Mouse (Mus musculus): ENCODE data around the gene Borcs6. TPM values are rescaled to one million over a fixed set of nuclear protein-coding genes. Genes with fewer than 3 reads are reported as not detected.

Gene Borcs6
- polyA plus RNA-seq, 1 experiment = 14.3 TPM

DNA sequence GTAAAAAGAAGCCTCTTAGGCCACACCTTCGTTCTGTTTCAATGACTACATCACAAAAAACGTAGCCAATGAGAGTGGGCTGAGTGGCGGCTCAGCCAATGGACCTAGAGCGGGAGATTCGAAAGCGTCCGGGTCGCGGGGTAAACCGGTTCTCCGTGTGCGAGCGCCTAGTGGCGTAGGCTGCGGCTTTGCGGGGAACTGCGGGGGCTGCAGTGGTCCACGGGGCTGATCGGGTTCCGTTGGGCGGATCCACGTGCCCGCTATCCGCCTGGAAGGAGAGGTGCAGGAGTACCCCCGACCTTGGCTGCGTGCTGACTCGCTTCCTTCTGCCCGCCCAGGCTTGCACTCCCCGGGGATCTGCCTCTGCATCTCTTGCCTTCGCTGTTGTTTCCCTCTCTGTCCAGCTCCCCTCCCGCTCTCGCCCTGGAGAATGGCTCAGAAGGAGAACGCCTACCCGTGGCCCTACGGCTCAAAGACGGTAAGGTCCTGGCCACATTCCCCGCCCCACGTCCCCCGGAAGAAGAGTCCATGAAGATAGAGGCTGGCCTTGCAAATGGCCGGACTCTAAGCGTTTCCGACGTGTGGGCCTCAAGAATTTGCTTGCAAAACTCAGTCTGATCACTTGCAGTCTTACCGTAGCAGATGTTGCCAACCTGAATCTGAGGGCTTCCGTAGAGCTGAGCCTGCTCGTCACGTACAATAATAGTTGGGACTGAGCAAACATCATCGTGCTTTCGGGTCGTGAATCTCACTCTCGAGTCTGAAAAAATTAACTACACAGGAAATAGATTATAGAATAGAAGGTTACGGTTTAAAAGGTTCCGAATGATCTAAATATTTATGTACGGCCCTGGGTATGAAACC is 13.8 kb upstream of the Borcs6 start, which contains the start of gene Aurkb:
TSS of gene Aurkb (plus strand) at position 117 of the 864 bp plus-strand sequence.
- Histone ChIP-seq H3K36me3 (ENCODE audit: control insufficient read depth, insufficient read depth) (peaks cover 34% of the 10 kb centered on the region), H3K79me2 (ENCODE audit: control insufficient read depth, insufficient read depth) (peaks cover 52% of the 10 kb centered on the region), H3K79me3 (ENCODE audit: low read depth) (peaks cover 46% of the 10 kb centered on the region), H3K27me3 (ENCODE audit: control insufficient read depth, insufficient read depth, insufficient read length) (no peaks in the 10 kb centered on the region), H3ac (ENCODE audit: control insufficient read depth, insufficient read length, low read depth) (peak within 1 kb of the TSS; percentile 83), H3K4me3 (ENCODE audit: insufficient read depth, poor library complexity, severe bottlenecking) (peak within 1 kb of the TSS; percentile 88)
- TF ChIP-seq MYOG (IDR thresholded peaks at IDR 0.05; ENCODE audit: control insufficient read depth, extremely low read depth, insufficient read length) (no peak), MAX (IDR thresholded peaks at IDR 0.05) (peak; percentile 84)

- Histone ChIP-seq H3K79me2 (ENCODE audit: control insufficient read depth, insufficient read depth) (peaks cover 57% of the 10 kb centered on the region), H3K79me3 (ENCODE audit: low read depth) (peaks cover 46% of the 10 kb centered on the region), H3K36me3 (ENCODE audit: control insufficient read depth, insufficient read depth) (peaks cover 40% of the 10 kb centered on the region), H3K4me3 (ENCODE audit: insufficient read depth, poor library complexity, severe bottlenecking) (peak overlapping the region; percentile 88), H3K27me3 (ENCODE audit: control insufficient read depth, insufficient read depth, insufficient read length) (no peaks in the 10 kb centered on the region), H3ac (ENCODE audit: control insufficient read depth, insufficient read length, low read depth) (peak overlapping the region; percentile 65)
- TF ChIP-seq CEBPB (IDR thresholded peaks at IDR 0.05; ENCODE audit: low read depth) = no peak
- no peak for TF ChIP-seq MYOG (IDR thresholded peaks at IDR 0.05; ENCODE audit: control insufficient read depth, extremely low read depth, insufficient read length)
- TF ChIP-seq USF1 (IDR thresholded peaks at IDR 0.05; ENCODE audit: low read depth) = no peak
- TF ChIP-seq FOSL1 (IDR thresholded peaks at IDR 0.05; ENCODE audit: insufficient read depth, low read length, poor library complexity, severe bottlenecking) = no peak
- no peak for TF ChIP-seq CTCF (IDR thresholded peaks at IDR 0.05; ENCODE audit: control insufficient read depth, insufficient read depth, insufficient read length)
- no peak for TF ChIP-seq MYOD1 (IDR thresholded peaks at IDR 0.05; ENCODE audit: control insufficient read depth, insufficient read length, low read depth)
- TF ChIP-seq MAX (IDR thresholded peaks at IDR 0.05) = no peak
Measured at GRCm38 (mm10) chr11:69046395-69046774, 13.1 kb upstream of the Borcs6 start.

- TF ChIP-seq MYOD1 (IDR thresholded peaks at IDR 0.05; ENCODE audit: control insufficient read depth, insufficient read length, low read depth) = no peak
- no peak for TF ChIP-seq USF1 (IDR thresholded peaks at IDR 0.05; ENCODE audit: low read depth)
- no peak for TF ChIP-seq CEBPB (IDR thresholded peaks at IDR 0.05; ENCODE audit: low read depth)
- no peak for TF ChIP-seq MAX (IDR thresholded peaks at IDR 0.05)
- TF ChIP-seq MYOG (IDR thresholded peaks at IDR 0.05; ENCODE audit: control insufficient read depth, extremely low read depth, insufficient read length) = no peak
- no peak for TF ChIP-seq FOSL1 (IDR thresholded peaks at IDR 0.05; ENCODE audit: insufficient read depth, low read length, poor library complexity, severe bottlenecking)
- no peak for TF ChIP-seq CTCF (IDR thresholded peaks at IDR 0.05; ENCODE audit: control insufficient read depth, insufficient read depth, insufficient read length)
- H3K79me2 ChIP-seq (ENCODE audit: control insufficient read depth, insufficient read depth) = peaks cover 62% of the 10 kb centered on the region
- H3ac ChIP-seq (ENCODE audit: control insufficient read depth, insufficient read length, low read depth) = no peak overlapping the region
- peaks cover 48% of the 10 kb centered on the region for H3K36me3 ChIP-seq (ENCODE audit: control insufficient read depth, insufficient read depth)
- peaks cover 50% of the 10 kb centered on the region for H3K79me3 ChIP-seq (ENCODE audit: low read depth)
- H3K27me3 ChIP-seq (ENCODE audit: control insufficient read depth, insufficient read depth, insufficient read length) = no peaks in the 10 kb centered on the region
- H3K4me3 ChIP-seq (ENCODE audit: insufficient read depth, poor library complexity, severe bottlenecking) = no peak overlapping the region
Measured at GRCm38 (mm10) chr11:69047592-69047991, 11.9 kb upstream of the Borcs6 start.

DNA sequence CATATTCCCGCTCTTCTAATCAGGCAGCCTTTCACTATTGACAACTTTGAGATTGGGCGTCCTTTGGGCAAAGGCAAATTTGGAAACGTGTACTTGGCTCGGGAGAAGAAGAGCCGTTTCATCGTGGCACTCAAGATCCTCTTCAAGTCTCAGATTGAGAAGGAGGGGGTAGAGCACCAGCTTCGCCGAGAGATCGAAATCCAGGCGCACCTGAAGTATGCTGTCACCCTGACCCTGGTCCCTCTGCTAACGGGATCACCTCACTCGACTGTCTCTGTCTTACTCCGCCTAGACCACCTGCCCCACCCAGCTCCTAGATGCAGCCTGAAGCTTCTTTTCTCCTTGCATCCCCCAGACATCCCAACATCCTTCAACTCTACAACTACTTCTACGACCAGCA is 11.4 kb upstream of the Borcs6 start:
- Histone ChIP-seq H3K79me2 (ENCODE audit: control insufficient read depth, insufficient read depth) (peaks cover 62% of the 10 kb centered on the region), H3K79me3 (ENCODE audit: low read depth) (peaks cover 50% of the 10 kb centered on the region), H3K27me3 (ENCODE audit: control insufficient read depth, insufficient read depth, insufficient read length) (no peaks in the 10 kb centered on the region), H3ac (ENCODE audit: control insufficient read depth, insufficient read length, low read depth) (no peak overlapping the region), H3K36me3 (ENCODE audit: control insufficient read depth, insufficient read depth) (peaks cover 52% of the 10 kb centered on the region), H3K4me3 (ENCODE audit: insufficient read depth, poor library complexity, severe bottlenecking) (no peak overlapping the region)
- TF ChIP-seq CEBPB (IDR thresholded peaks at IDR 0.05; ENCODE audit: low read depth) (no peak), MYOG (IDR thresholded peaks at IDR 0.05; ENCODE audit: control insufficient read depth, extremely low read depth, insufficient read length) (no peak), USF1 (IDR thresholded peaks at IDR 0.05; ENCODE audit: low read depth) (no peak), FOSL1 (IDR thresholded peaks at IDR 0.05; ENCODE audit: insufficient read depth, low read length, poor library complexity, severe bottlenecking) (no peak), MYOD1 (IDR thresholded peaks at IDR 0.05; ENCODE audit: control insufficient read depth, insufficient read length, low read depth) (no peak), MAX (IDR thresholded peaks at IDR 0.05) (no peak), CTCF (IDR thresholded peaks at IDR 0.05; ENCODE audit: control insufficient read depth, insufficient read depth, insufficient read length) (no peak)

GRCm38 (mm10) chr11:69050748-69051147 is 8.8 kb upstream of the Borcs6 start:
- peaks cover 48% of the 10 kb centered on the region for H3K79me3 ChIP-seq (ENCODE audit: low read depth)
- no peak overlapping the region for H3K4me3 ChIP-seq (ENCODE audit: insufficient read depth, poor library complexity, severe bottlenecking)
- H3K27me3 ChIP-seq (ENCODE audit: control insufficient read depth, insufficient read depth, insufficient read length) = no peaks in the 10 kb centered on the region
- no peak for TF ChIP-seq CTCF (IDR thresholded peaks at IDR 0.05; ENCODE audit: control insufficient read depth, insufficient read depth, insufficient read length)
- no peak for TF ChIP-seq MYOD1 (IDR thresholded peaks at IDR 0.05; ENCODE audit: control insufficient read depth, insufficient read length, low read depth)
- TF ChIP-seq USF1 (IDR thresholded peaks at IDR 0.05; ENCODE audit: low read depth) = no peak
- TF ChIP-seq CEBPB (IDR thresholded peaks at IDR 0.05; ENCODE audit: low read depth) = no peak
- H3K36me3 ChIP-seq (ENCODE audit: control insufficient read depth, insufficient read depth) = peaks cover 64% of the 10 kb centered on the region
- no peak overlapping the region for H3ac ChIP-seq (ENCODE audit: control insufficient read depth, insufficient read length, low read depth)
- H3K79me2 ChIP-seq (ENCODE audit: control insufficient read depth, insufficient read depth) = peaks cover 60% of the 10 kb centered on the region

DNA sequence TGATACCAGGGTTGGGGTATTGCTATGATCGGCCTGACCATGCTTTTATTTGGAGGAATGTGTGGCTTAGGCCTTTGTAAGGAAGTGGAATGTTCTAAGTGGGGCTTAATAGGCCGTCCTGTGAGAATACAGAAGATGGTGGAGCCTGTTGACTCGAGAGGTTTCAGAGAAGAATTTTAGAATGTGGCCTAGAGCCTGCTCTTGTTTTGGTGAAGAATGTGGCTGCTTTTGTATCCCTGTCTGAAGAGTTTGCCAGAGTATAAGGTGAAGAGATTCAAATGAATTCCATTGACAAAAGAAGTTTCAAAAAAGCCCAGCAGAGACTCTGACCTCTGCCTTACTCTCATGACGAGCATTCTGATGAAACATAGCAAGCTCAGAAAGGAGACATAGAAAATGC is 7.7 kb upstream of the Borcs6 start:
- H3ac ChIP-seq (ENCODE audit: control insufficient read depth, insufficient read length, low read depth) = no peak overlapping the region
- no peak for TF ChIP-seq CEBPB (IDR thresholded peaks at IDR 0.05; ENCODE audit: low read depth)
- TF ChIP-seq MYOD1 (IDR thresholded peaks at IDR 0.05; ENCODE audit: control insufficient read depth, insufficient read length, low read depth) = no peak
- no peak for TF ChIP-seq CTCF (IDR thresholded peaks at IDR 0.05; ENCODE audit: control insufficient read depth, insufficient read depth, insufficient read length)
- TF ChIP-seq MYOG (IDR thresholded peaks at IDR 0.05; ENCODE audit: control insufficient read depth, extremely low read depth, insufficient read length) = no peak
- no peak for TF ChIP-seq USF1 (IDR thresholded peaks at IDR 0.05; ENCODE audit: low read depth)
- TF ChIP-seq FOSL1 (IDR thresholded peaks at IDR 0.05; ENCODE audit: insufficient read depth, low read length, poor library complexity, severe bottlenecking) = no peak
- TF ChIP-seq MAX (IDR thresholded peaks at IDR 0.05) = no peak
- H3K27me3 ChIP-seq (ENCODE audit: control insufficient read depth, insufficient read depth, insufficient read length) = no peaks in the 10 kb centered on the region
- H3K4me3 ChIP-seq (ENCODE audit: insufficient read depth, poor library complexity, severe bottlenecking) = no peak overlapping the region
- H3K79me3 ChIP-seq (ENCODE audit: low read depth) = peaks cover 38% of the 10 kb centered on the region
- peaks cover 50% of the 10 kb centered on the region for H3K79me2 ChIP-seq (ENCODE audit: control insufficient read depth, insufficient read depth)
- peaks cover 64% of the 10 kb centered on the region for H3K36me3 ChIP-seq (ENCODE audit: control insufficient read depth, insufficient read depth)
